Mouse (Mus musculus) MEL (cell line): ENCODE data around the gene Spred3. TPM values are rescaled to one million over a fixed set of nuclear protein-coding genes. Genes with fewer than 3 reads are reported as not detected.

ENCODE experiments used
- DNase-seq: peaks from one replicate; pipeline ENCODE4 v3.0.0; 2011; ENCODE audit warnings: low read depth, low spot score
- H3K27ac ChIP-seq: 2 replicates; pipeline ENCODE4 v1.5.1; 2012; ENCODE audit warnings: low read depth, mild to moderate bottlenecking, control low read depth, low read length, moderate library complexity; ENCODE audit not compliant: control insufficient read depth
- H3K27me3 ChIP-seq, 2 experiments: fragments of 150-350 bp in 1 of 2; sonication (generic) in 1 of 2; 2 replicates each; pipeline ENCODE4 v1.6.1; 2012; ENCODE audit warnings: low read length in 2 of 2, mild to moderate bottlenecking in 2 of 2, improper control_type of control experiment in 1 of 2, moderate library complexity in 1 of 2; ENCODE audit not compliant: insufficient read depth in 2 of 2, control insufficient read depth in 1 of 2
- H3K36me3 ChIP-seq, 2 experiments: 2 replicates each; pipeline ENCODE4 v1.6.1; 2012 to 2014; ENCODE audit warnings: low read length in 2 of 2, improper control_type of control experiment in 1 of 2, inconsistent platforms in 1 of 2, mild to moderate bottlenecking in 1 of 2; ENCODE audit not compliant: insufficient read depth in 2 of 2, control insufficient read depth in 1 of 2
- H3K4me1 ChIP-seq, 2 experiments: fragments of 150-350 bp in 1 of 2; sonication (generic) in 1 of 2; 2 replicates each; pipeline ENCODE4 v1.6.1; 2012; ENCODE audit warnings: low read length in 2 of 2, improper control_type of control experiment in 1 of 2, mild to moderate bottlenecking in 1 of 2; ENCODE audit not compliant: insufficient read depth in 2 of 2, control insufficient read depth in 1 of 2
- H3K4me3 ChIP-seq, 2 experiments: fragments of 150-350 bp in 1 of 2; sonication (generic) in 1 of 2; 2 replicates each; pipeline ENCODE4 v1.5.1; 2012; ENCODE audit warnings: low read depth in 2 of 2, low read length in 2 of 2, mild to moderate bottlenecking in 2 of 2, moderate library complexity in 2 of 2, control low read depth in 1 of 2, improper control_type of control experiment in 1 of 2; ENCODE audit not compliant: control insufficient read depth in 1 of 2, insufficient read depth in 1 of 2
- H3K79me2 ChIP-seq: 2 replicates; pipeline ENCODE4 v1.6.1; 2012; ENCODE audit warnings: mild to moderate bottlenecking, low read length, moderate library complexity; ENCODE audit not compliant: control insufficient read depth, poor library complexity, insufficient read depth
- H3K9ac ChIP-seq: 2 replicates; pipeline ENCODE4 v1.6.1; 2012; ENCODE audit warnings: low read depth, mild to moderate bottlenecking, control low read depth, low read length, moderate library complexity; ENCODE audit not compliant: control insufficient read depth, poor library complexity, severe bottlenecking
- H3K9me3 ChIP-seq: fragments of 150-350 bp; sonication (generic); replicated peaks from 2 replicates; pipeline ENCODE4 v1.6.1; 2012; ENCODE audit warnings: mild to moderate bottlenecking, low read length, improper control_type of control experiment, moderate library complexity; ENCODE audit not compliant: insufficient read depth
- BHLHE40 ChIP-seq: IDR thresholded peaks from 2 replicates; pipeline ENCODE4 v1.6.1; 2012; ENCODE audit warnings: low read depth, mild to moderate bottlenecking, inconsistent platforms, low read length, improper control_type of control experiment, borderline replicate concordance
- CHD2 ChIP-seq: IDR thresholded peaks from 2 replicates; pipeline ENCODE4 v1.6.1; 2011; ENCODE audit warnings: low read length, improper control_type of control experiment
- E2F4 ChIP-seq: IDR thresholded peaks from 2 replicates; pipeline ENCODE4 v1.6.1; 2011; ENCODE audit warnings: low read depth, low read length, improper control_type of control experiment, borderline replicate concordance
- GABPA ChIP-seq: IDR thresholded peaks from 2 replicates; pipeline ENCODE4 v1.6.1; 2012; ENCODE audit warnings: low read depth, mild to moderate bottlenecking, inconsistent platforms, low read length, improper control_type of control experiment, moderate library complexity
- GATA1 ChIP-seq: IDR thresholded peaks from 2 replicates; pipeline ENCODE4 v1.6.1; 2011; ENCODE audit warnings: low read depth, low read length, improper control_type of control experiment
- HCFC1 ChIP-seq: IDR thresholded peaks from 2 replicates; pipeline ENCODE4 v1.6.1; 2012; ENCODE audit warnings: low read depth, mild to moderate bottlenecking, inconsistent platforms, low read length, improper control_type of control experiment, moderate library complexity
- KAT2A ChIP-seq: conservative IDR thresholded peaks from 2 replicates; pipeline ENCODE4 v1.6.1; 2012; ENCODE audit warnings: low read depth, low read length, improper control_type of control experiment, inconsistent platforms
- MAFK ChIP-seq: IDR thresholded peaks from 2 replicates; pipeline ENCODE4 v1.6.1; 2011; ENCODE audit warnings: low read depth, mild to moderate bottlenecking, low read length, improper control_type of control experiment, borderline replicate concordance
- MAX ChIP-seq: IDR thresholded peaks from 2 replicates; pipeline ENCODE4 v1.6.1; 2011; ENCODE audit warnings: low read length, improper control_type of control experiment
- MAZ ChIP-seq: IDR thresholded peaks from 2 replicates; pipeline ENCODE4 v1.6.1; 2012; ENCODE audit warnings: low read depth, mild to moderate bottlenecking, inconsistent platforms, low read length, improper control_type of control experiment
- MEF2A ChIP-seq: IDR thresholded peaks from 2 replicates; pipeline ENCODE4 v1.6.1; 2014; ENCODE audit warnings: low read depth, mild to moderate bottlenecking, inconsistent platforms, low read length, improper control_type of control experiment; ENCODE audit not compliant: poor library complexity, insufficient replicate concordance, severe bottlenecking; ENCODE audit errors: extremely low read depth
- MXI1 ChIP-seq: IDR thresholded peaks from 2 replicates; pipeline ENCODE4 v1.6.1; 2011; ENCODE audit warnings: mild to moderate bottlenecking, low read depth, low read length, improper control_type of control experiment
- MYB ChIP-seq: IDR thresholded peaks from 2 replicates; pipeline ENCODE4 v1.6.1; 2011; ENCODE audit warnings: mild to moderate bottlenecking, low read depth, low read length, improper control_type of control experiment
- MYC ChIP-seq: IDR thresholded peaks from 2 replicates; pipeline ENCODE4 v1.6.1; 2011; ENCODE audit warnings: low read depth, mild to moderate bottlenecking, low read length, improper control_type of control experiment, moderate library complexity
- NELFE ChIP-seq: IDR thresholded peaks from 2 replicates; pipeline ENCODE4 v1.6.1; 2011; ENCODE audit warnings: low read depth, low read length, improper control_type of control experiment
- POLR2A ChIP-seq, 2 experiments: IDR thresholded peaks; 2 replicates each; pipeline ENCODE4 v1.6.1; 2011 to 2012; ENCODE audit warnings: low read length in 2 of 2, mild to moderate bottlenecking in 2 of 2, control low read depth in 1 of 2, improper control_type of control experiment in 1 of 2, low read depth in 1 of 2, moderate library complexity in 1 of 2; ENCODE audit not compliant: control insufficient read depth in 1 of 2, insufficient read depth in 1 of 2, poor library complexity in 1 of 2
- POLR2AphosphoS2 ChIP-seq: IDR thresholded peaks from 2 replicates; pipeline ENCODE4 v1.6.1; 2011; ENCODE audit warnings: low read length, improper control_type of control experiment
- RCOR1 ChIP-seq: IDR thresholded peaks from 2 replicates; pipeline ENCODE4 v1.6.1; 2012; ENCODE audit warnings: low read depth, mild to moderate bottlenecking, inconsistent platforms, low read length, improper control_type of control experiment
- SIN3A ChIP-seq: IDR thresholded peaks from 2 replicates; pipeline ENCODE4 v1.6.1; 2012; ENCODE audit warnings: low read length, improper control_type of control experiment, inconsistent platforms
- SMC3 ChIP-seq: IDR thresholded peaks from 2 replicates; pipeline ENCODE4 v1.6.1; 2011; ENCODE audit warnings: low read depth, low read length, improper control_type of control experiment
- USF1 ChIP-seq: IDR thresholded peaks from 2 replicates; pipeline ENCODE4 v1.6.1; 2014; ENCODE audit warnings: low read depth, mild to moderate bottlenecking, inconsistent platforms, low read length, improper control_type of control experiment, moderate library complexity
- ZMIZ1 ChIP-seq: IDR thresholded peaks from 2 replicates; pipeline ENCODE4 v1.6.1; 2012; ENCODE audit warnings: low read depth, mild to moderate bottlenecking, inconsistent platforms, low read length, improper control_type of control experiment, moderate library complexity
- ZNF384 ChIP-seq: IDR thresholded peaks from 2 replicates; pipeline ENCODE4 v1.6.1; 2012; ENCODE audit warnings: low read depth, mild to moderate bottlenecking, inconsistent platforms, low read length, improper control_type of control experiment
- polyA plus RNA-seq, 2 experiments: library from polyadenylated mRNA; stranded (reverse) in 1 of 2; unstranded in 1 of 2; fragments of >175 nt in 1 of 2; fragments of >200 nt in 1 of 2; gene quantifications; 2 replicates each; pipeline versions ENCODE4 v1.2.1 to v1.2.4; 2012; ENCODE audit warnings: low replicate concordance in 2 of 2, low read depth in 1 of 2; ENCODE audit not compliant: insufficient read length in 2 of 2, insufficient read depth in 1 of 2, missing spikeins in 1 of 2
- total RNA-seq: library from RNA; depleted of rRNA; stranded (reverse); fragments of 300-350 nt; gene quantifications from 2 replicates; pipeline ENCODE4 v1.2.3, GENCODE M21; 2012

Spred3 gene
- total and polyA plus RNA-seq, 3 experiments = 0.42 to 3.9 TPM; not detected in 1

GRCm38 (mm10) chr7:29180854-29181236 is 10.6 kb upstream of the Spred3 start:
- H3K27me3 ChIP-seq = no peaks in the 10 kb centered on the region
- H3K9ac ChIP-seq = peak overlapping the region; percentile 53
- H3K36me3 ChIP-seq = peaks cover 0 to 6% of the 10 kb centered on the region in 2 experiments
- peaks cover 0 to 15% of the 10 kb centered on the region in 2 experiments; a peak in 3 of 4 replicates for H3K4me1 ChIP-seq
- no peaks in the 10 kb centered on the region for H3K9me3 ChIP-seq
- TF ChIP-seq MAZ (no peak), E2F4 (no peak), MXI1 (peak; percentile 24; the same call in 1 of the 2 replicates), RCOR1 (no peak), MYB (no peak), BHLHE40 (no peak), SMC3 (no peak), POLR2A (IDR thresholded peaks at IDR 0.05; ENCODE audit: control insufficient read depth in 1 of 2, insufficient read depth in 1 of 2, low read depth in 1 of 2, low read length in 2 of 2, poor library complexity in 1 of 2) (no peak), ZMIZ1 (no peak), SIN3A (no peak), HCFC1 (no peak), CHD2 (no peak), MEF2A (no peak), KAT2A (no peak), POLR2AphosphoS2 (no peak), MAFK (no peak), MAX (no peak), GATA1 (0 out of 2 replicates have a peak, but pooled peaks have one; percentile 13), ZNF384 (no peak), MYC (peak; percentile 11; the same call in 1 of the 2 replicates), GABPA (no peak), USF1 (no peak), NELFE (no peak)
- H3K27ac ChIP-seq = peak overlapping the region; percentile 14; the same call in 1 of the 2 replicates
- peaks cover 23% of the 10 kb centered on the region for H3K79me2 ChIP-seq
- DNase-seq = no peak
- peak overlapping the region; percentile 63 to 95 for H3K4me3 ChIP-seq
